Comparison of ENCODE assay signal across 8 mouse cellular contexts in the genomic region with DNA sequence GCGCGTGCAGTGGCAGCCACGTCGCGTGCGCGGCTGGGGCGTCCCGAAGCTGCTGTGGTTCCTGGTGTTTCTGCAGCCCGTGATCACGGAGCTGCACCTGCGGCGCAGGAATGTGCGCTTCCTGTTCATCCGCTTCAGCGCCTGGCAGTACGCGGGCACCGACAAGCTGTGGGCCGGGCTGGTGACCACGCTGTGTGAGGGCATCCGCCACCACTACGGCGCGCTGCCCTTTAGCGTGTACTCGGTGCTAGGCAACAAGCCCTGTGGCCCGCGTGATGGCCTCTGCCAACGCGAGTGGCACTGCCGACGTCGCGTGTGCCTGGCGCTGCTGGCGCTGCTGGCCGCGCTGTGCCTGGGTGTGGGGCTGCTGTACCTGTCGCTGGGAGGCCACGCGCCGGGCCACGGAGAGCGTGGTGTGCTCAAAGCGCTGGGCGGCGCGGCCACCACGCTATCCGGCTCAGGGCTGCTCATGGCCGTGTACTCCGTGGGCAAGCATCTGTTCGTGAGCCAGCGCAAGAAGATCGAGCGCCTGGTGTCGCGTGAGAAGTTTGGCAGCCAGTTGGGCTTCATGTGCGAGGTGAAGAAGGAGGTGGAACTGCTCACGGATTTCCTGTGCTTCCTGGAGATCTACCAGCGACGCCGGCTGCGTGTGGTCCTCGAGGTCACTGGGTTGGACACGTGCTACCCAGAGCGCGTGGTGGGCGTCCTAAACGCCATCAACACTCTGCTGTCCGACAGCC. TPM values are rescaled to one million over a fixed set of nuclear protein-coding genes. Genes with fewer than 3 reads are reported as not detected.
DNase-seq lines count a peak whose midpoint lies in the region; ATAC-seq lines count a peak whose summit lies in the region.

No protein-coding gene starts in this region.

- peaks cover 27% of the 10 kb centered on the region for H3K4me1 ChIP-seq in lung, embryonic 15.5 days
- peaks cover 30% of the 10 kb centered on the region for H3K4me1 ChIP-seq in hindbrain, embryonic 12.5 days
- H3K4me1 ChIP-seq in midbrain, embryonic 13.5 days (replicated peaks): peaks cover 32% of the 10 kb centered on the region

- H3K27me3 ChIP-seq in lung, embryonic 15.5 days: peaks cover 73% of the 10 kb centered on the region
- peaks cover 83% of the 10 kb centered on the region for H3K27me3 ChIP-seq in hindbrain, embryonic 12.5 days
- H3K27me3 ChIP-seq in midbrain, embryonic 13.5 days: peaks cover 75% of the 10 kb centered on the region

- H3K9ac ChIP-seq in lung, embryonic 15.5 days: 0 out of 2 replicates have a peak overlapping the region, but pooled peaks have one; percentile 34
- H3K9ac ChIP-seq in hindbrain, embryonic 12.5 days: 0 out of 2 replicates have a peak overlapping the region, but pooled peaks have one; percentile 23
- H3K9ac ChIP-seq in midbrain, embryonic 13.5 days (replicated peaks): peak overlapping the region; percentile 60; the same call in 1 of the 2 replicates

- H3K9me3 ChIP-seq in lung, embryonic 15.5 days: no peaks in the 10 kb centered on the region
- H3K9me3 ChIP-seq in hindbrain, embryonic 12.5 days (replicated peaks): no peaks in the 10 kb centered on the region
- H3K9me3 ChIP-seq in midbrain, embryonic 13.5 days: no peaks in the 10 kb centered on the region

- ATAC-seq in lung, embryonic 15.5 days (ENCODE audit: borderline replicate concordance, extremely low read depth, low FRiP score, low TSS enrichment): 0 out of 2 replicates have a peak, but pooled peaks have one; percentile 19
- no peak for ATAC-seq in hindbrain, embryonic 12.5 days (ENCODE audit: low FRiP score)
- ATAC-seq in midbrain, embryonic 13.5 days: peak; percentile 32

- peak; percentile 50 for DNase-seq in adrenal gland, postnatal 14 days
- DNase-seq in adrenal gland, postnatal 25 days: no peak
- no peak for DNase-seq in lung, postnatal 10 days
- no peak for DNase-seq in embryo, embryonic 10.5 days (ENCODE audit: low spot score)
- no peak for DNase-seq in thymus, postnatal 25 days

- peak overlapping the region; percentile 39 for H3K4me3 ChIP-seq in lung, embryonic 15.5 days
- peak overlapping the region; percentile 37 for H3K4me3 ChIP-seq in hindbrain, embryonic 12.5 days
- peak overlapping the region; percentile 39 for H3K4me3 ChIP-seq in midbrain, embryonic 13.5 days (replicated peaks)

- WGBS in lung, embryonic 15.5 days: 7% methylated on average over 72 of the region's 72 CpGs
- 13% methylated on average over 72 of the region's 72 CpGs for WGBS in hindbrain, embryonic 12.5 days
- 12% methylated on average over 72 of the region's 72 CpGs for WGBS in midbrain, embryonic 13.5 days

- H3K27ac ChIP-seq in lung, embryonic 15.5 days: no peak overlapping the region
- H3K27ac ChIP-seq in hindbrain, embryonic 12.5 days: no peak overlapping the region
- no peak overlapping the region for H3K27ac ChIP-seq in midbrain, embryonic 13.5 days

- no peaks in the 10 kb centered on the region for H3K36me3 ChIP-seq in lung, embryonic 15.5 days
- H3K36me3 ChIP-seq in hindbrain, embryonic 12.5 days: 0 out of 2 replicates have a peak, but pooled peaks cover 1% of the 10 kb centered on the region
- no peaks in the 10 kb centered on the region; the same call in 1 of the 2 replicates for H3K36me3 ChIP-seq in midbrain, embryonic 13.5 days

- H3K4me2 ChIP-seq in lung, embryonic 15.5 days: peak overlapping the region; percentile 86
- H3K4me2 ChIP-seq in hindbrain, embryonic 12.5 days (replicated peaks): peak overlapping the region; percentile 84
- peak overlapping the region; percentile 71 for H3K4me2 ChIP-seq in midbrain, embryonic 13.5 days (replicated peaks)

RNA-seq across cellular contexts. Expression of gene Nkpd1, which starts 5.5 kb away (rescaled TPM):
- total RNA-seq in adrenal gland, postnatal 14 days (2021): 0.15 and 0.83 TPM in 2 replicates
- not detected in 2 replicates for total RNA-seq in adrenal gland, postnatal 25 days (2021)
- 0.20 TPM in 1 of 2 replicates, not detected in the other for polyA plus RNA-seq in lung, embryonic 15.5 days (2015; fragmentation: Nextera tagmentation; extraction: Ambion mirVana)
- 0.23 TPM in 1 of 2 replicates, not detected in the other for polyA plus RNA-seq in hindbrain, embryonic 12.5 days (2016; fragmentation: Nextera tagmentation; extraction: Ambion mirVana)
- 0.08 and 0.11 TPM in 2 replicates for polyA plus RNA-seq in midbrain, embryonic 13.5 days (2015; fragmentation: Nextera tagmentation; extraction: Ambion mirVana)

RNA-seq across cellular contexts. Expression of gene Trappc6a, which starts 15.0 kb away (rescaled TPM):
- total RNA-seq in adrenal gland, postnatal 14 days (2021): 69.4 and 71.2 TPM in 2 replicates
- 76.5 and 92.1 TPM in 2 replicates for total RNA-seq in adrenal gland, postnatal 25 days (2021)
- 97.8 and 103 TPM in 2 replicates for polyA plus RNA-seq in lung, embryonic 15.5 days (2015; fragmentation: Nextera tagmentation; extraction: Ambion mirVana)
- 41.7 and 48.1 TPM in 2 replicates for polyA plus RNA-seq in hindbrain, embryonic 12.5 days (2016; fragmentation: Nextera tagmentation; extraction: Ambion mirVana)
- 36.6 and 43.3 TPM in 2 replicates for polyA plus RNA-seq in midbrain, embryonic 13.5 days (2015; fragmentation: Nextera tagmentation; extraction: Ambion mirVana)

RNA-seq across cellular contexts. Expression of gene Bloc1s3, which starts 15.0 kb away (rescaled TPM):
- 6.7 and 8.6 TPM in 2 replicates for total RNA-seq in adrenal gland, postnatal 14 days (2021)
- 13.0 and 15.9 TPM in 2 replicates for total RNA-seq in adrenal gland, postnatal 25 days (2021)
- 2.0 TPM in 2 replicates for polyA plus RNA-seq in lung, embryonic 15.5 days (2015; fragmentation: Nextera tagmentation; extraction: Ambion mirVana)
- 4.6 and 4.8 TPM in 2 replicates for polyA plus RNA-seq in hindbrain, embryonic 12.5 days (2016; fragmentation: Nextera tagmentation; extraction: Ambion mirVana)
- polyA plus RNA-seq in midbrain, embryonic 13.5 days (2015; fragmentation: Nextera tagmentation; extraction: Ambion mirVana): 2.9 and 4.5 TPM in 2 replicates

RNA-seq across cellular contexts. Expression of gene Ppp1r37, which starts 39.7 kb away (rescaled TPM):
- 58.8 and 64.2 TPM in 2 replicates for total RNA-seq in adrenal gland, postnatal 14 days (2021)
- 74.4 and 81.6 TPM in 2 replicates for total RNA-seq in adrenal gland, postnatal 25 days (2021)
- 23.8 and 24.8 TPM in 2 replicates for polyA plus RNA-seq in lung, embryonic 15.5 days (2015; fragmentation: Nextera tagmentation; extraction: Ambion mirVana)
- 41.7 and 43.8 TPM in 2 replicates for polyA plus RNA-seq in hindbrain, embryonic 12.5 days (2016; fragmentation: Nextera tagmentation; extraction: Ambion mirVana)
- polyA plus RNA-seq in midbrain, embryonic 13.5 days (2015; fragmentation: Nextera tagmentation; extraction: Ambion mirVana): 25.7 and 37.0 TPM in 2 replicates

RNA-seq across cellular contexts. Expression of gene Zfp296, which starts 53.9 kb away (rescaled TPM):
- total RNA-seq in adrenal gland, postnatal 14 days (2021): 0.44 and 1.1 TPM in 2 replicates
- total RNA-seq in adrenal gland, postnatal 25 days (2021): 0.62 and 0.73 TPM in 2 replicates
- 0.50 and 0.54 TPM in 2 replicates for polyA plus RNA-seq in lung, embryonic 15.5 days (2015; fragmentation: Nextera tagmentation; extraction: Ambion mirVana)
- 0.30 TPM in 1 of 2 replicates, not detected in the other for polyA plus RNA-seq in hindbrain, embryonic 12.5 days (2016; fragmentation: Nextera tagmentation; extraction: Ambion mirVana)
- 0.26 and 0.31 TPM in 2 replicates for polyA plus RNA-seq in midbrain, embryonic 13.5 days (2015; fragmentation: Nextera tagmentation; extraction: Ambion mirVana)
